Mouse (Mus musculus) cerebellum, postnatal 14 days (tissue): ENCODE results near the gene Trmt10a.

Experiments used
- DNase-seq, 2 experiments: peaks; one replicate each; pipeline ENCODE4 v3.0.0; 2021; ENCODE audit warnings: mixed read lengths in 2 of 2

The Trmt10a gene

GRCm38 (mm10) chr3:138143315-138144059 lies at the start of gene Trmt10a:
TSS of gene Trmt10a (plus strand) at chr3:138143448.
- DNase-seq, result peak; percentile 99

DNA sequence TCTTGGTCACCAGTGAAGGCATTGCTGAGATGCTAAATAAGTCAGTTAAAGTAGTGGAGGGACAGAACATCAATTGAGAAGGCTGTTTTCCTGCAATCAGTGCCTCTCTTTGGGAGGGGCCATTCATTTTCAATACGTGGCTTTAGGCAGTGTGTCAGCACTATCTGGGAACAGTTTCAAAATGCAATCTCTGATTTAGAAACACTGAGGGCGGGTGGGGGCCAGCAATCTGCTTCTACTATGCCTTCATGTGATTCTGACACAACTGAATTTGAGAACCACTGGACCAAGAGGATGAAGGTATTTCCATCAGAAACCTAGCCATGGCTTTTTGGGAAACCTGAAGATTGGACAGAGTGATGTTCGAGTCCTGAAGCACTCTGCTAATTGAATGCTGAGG lies 47.9 kb upstream of the Trmt10a start:
- peak in 1 of 2 experiments; percentile 22 for DNase-seq

GRCm38 (mm10) chr3:138095718-138096117 lies 47.5 kb upstream of the Trmt10a start:
- DNase-seq, result peak; percentile 47 to 48

- DNase-seq, result no peak
Observed at GRCm38 (mm10) chr3:138096263-138097028, 46.8 kb upstream of the Trmt10a start.

DNA sequence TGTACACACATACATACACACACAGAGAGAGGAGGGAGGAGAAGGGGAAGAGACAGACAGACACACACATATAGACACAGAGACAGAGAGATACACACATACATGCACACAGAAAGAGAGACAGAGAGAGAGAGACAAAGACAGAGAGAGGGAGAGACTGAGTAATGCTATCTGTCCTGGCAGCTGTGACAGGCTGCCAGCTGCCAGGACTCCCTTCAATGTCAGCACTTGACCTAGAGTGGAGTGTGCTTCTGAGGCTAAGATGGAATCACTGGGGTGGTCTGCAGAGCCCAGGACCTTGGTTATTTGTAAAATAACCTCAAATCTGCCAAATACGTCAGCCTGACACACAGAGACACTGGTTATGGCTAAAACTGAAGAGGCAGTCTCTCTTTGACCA lies 45.5 kb upstream of the Trmt10a start:
- no peak for DNase-seq

- DNase-seq, result no peak
Observed at GRCm38 (mm10) chr3:138101936-138102335, 41.3 kb upstream of the Trmt10a start.

DNA sequence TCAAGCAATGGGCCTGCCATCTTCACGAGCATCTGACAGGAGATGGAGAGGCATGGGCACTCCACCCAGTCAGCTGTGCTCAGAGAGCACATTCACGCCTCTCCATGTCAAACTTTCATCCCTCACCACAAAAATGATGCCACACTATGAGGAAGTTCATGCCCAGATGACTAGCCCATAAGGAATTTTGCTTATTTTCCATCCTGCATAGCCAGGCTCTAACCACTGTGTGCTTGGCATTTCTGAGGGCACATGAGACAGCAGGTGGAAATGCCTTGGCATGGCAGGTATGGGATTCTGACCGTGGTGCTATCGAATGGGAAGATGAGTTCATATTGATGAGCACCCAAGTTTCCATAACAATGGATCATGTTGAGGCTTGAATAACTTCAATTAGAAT lies 39.6 kb upstream of the Trmt10a start:
- no peak for DNase-seq

DNA sequence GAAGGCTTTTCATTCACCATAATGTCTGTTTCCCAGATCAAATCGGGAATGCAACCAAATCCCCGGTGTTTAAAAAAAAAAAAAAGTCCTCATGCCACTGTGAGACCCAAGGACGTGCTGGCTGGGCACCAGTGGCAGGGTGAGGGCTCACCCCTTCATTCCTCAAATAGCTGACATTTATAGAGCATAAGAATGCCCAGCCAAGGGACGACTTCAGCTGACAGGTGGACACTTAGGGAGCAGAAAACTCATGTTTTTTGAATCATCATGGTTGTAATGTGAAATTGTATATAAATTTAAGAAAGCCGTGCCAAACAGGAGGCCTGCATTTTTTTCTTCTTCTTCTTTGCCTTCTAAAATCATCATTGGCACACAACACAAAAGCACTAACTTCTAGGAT lies 38.2 kb upstream of the Trmt10a start:
- no peak for DNase-seq

- no peak for DNase-seq
Observed at GRCm38 (mm10) chr3:138106887-138107286, 36.4 kb upstream of the Trmt10a start.

- DNase-seq, result no peak
Observed at GRCm38 (mm10) chr3:138110910-138111782, 32.1 kb upstream of the Trmt10a start.

DNA sequence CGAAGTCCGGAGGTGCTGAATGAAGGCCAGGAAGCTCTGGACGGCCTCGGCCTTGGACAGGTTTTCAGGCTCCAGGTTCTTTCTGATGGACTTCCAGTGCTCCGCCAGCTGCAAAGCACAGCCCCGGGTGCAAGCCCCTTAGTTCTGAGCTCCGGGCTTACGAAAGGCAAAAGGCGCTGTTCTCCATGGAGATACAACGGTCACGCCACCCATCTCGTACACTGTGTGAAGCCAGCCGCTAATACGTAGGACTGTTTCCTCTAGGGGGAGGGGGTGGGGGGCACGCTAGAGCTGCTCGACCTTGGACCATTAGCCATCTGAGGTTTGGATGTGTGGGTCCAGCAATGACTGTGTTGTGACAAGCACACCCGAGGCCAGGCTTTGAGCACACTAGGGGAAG lies 29.1 kb upstream of the Trmt10a start:
- no peak for DNase-seq

DNA sequence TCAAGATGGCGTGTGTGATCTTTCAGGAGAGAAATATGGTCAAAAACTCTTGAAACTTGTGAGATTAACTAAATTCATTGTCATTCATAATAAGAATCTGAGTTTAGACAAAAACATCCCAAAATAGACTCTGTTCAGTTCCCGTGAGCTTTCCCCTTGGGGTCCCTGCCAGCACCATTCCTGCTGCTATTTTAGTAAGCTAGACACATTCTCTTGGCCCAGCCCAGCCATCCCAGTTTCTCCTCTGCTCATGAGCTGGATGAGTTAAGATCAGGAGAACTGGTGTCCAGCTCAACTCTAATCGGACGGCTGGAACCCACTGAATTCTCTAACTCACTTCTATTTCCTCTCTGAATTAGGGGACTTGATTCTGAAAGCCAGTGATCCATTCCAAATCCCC lies 26.4 kb upstream of the Trmt10a start:
- DNase-seq, result no peak

GRCm38 (mm10) chr3:138118392-138118791 lies 24.9 kb upstream of the Trmt10a start:
- no peak for DNase-seq

DNA sequence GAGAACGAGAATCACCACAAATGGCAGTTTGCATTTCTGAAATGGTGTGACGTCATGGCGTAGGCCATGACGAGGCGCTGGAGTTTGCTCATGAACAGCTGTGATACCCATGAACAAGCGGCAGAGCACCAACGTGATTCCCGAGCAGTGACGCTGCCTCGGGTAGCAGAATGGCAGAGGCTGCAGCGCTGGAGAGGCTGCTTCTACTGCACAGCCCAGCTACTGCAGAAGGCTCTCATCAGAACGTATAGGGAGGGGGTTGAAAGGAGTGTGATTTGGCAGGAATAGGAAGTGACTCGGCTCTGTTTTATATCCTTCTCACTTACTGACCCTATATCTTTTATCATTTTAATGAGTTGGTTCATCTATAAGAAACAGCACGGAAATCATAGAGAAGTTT lies 24.4 kb upstream of the Trmt10a start:
- DNase-seq, result no peak

- DNase-seq, result no peak
Observed at GRCm38 (mm10) chr3:138119444-138120105, 23.7 kb upstream of the Trmt10a start.

DNA sequence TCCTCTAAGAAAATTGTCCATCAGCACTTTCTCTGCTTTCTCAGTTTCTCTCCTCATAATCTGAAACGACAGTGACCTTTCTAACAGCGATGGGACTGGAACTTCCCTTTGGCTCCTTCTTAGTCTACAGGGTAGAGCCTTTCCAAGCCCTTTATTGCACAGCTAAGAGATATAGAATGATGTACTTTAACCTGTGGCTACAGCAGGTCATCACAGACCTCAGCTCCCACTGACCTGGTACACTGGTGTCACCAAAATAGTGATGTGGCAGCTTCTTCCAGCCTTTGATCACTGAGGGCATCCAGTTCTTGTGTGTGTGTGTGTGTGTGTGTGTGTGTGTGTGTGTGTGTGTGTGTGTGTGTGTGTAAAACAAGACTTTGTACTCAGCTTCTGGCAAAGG lies 21.8 kb upstream of the Trmt10a start:
- DNase-seq, result no peak

GRCm38 (mm10) chr3:138123842-138124241 lies 19.4 kb upstream of the Trmt10a start:
- DNase-seq, result no peak

GRCm38 (mm10) chr3:138129110-138129509 lies 14.1 kb upstream of the Trmt10a start:
- DNase-seq, result no peak

DNA sequence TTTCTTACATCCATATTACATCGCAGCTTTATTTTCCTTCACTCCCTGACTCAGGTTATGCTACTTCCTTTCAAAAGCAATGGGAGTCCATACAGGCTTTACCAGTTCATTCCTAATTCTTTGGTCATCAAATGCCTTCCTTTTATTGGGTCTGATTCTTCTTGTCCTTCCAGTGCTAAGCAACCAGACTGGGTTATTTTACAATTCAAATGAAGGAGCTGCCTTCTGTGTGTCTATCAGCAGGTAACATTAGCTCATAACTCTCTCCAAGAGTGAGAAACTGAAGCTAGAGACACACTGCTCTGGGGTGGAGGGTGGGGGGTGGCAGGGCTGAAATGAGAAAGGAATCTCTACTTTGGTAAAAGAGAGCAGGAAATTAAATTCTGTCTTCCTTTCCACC lies 12.6 kb upstream of the Trmt10a start:
- no peak for DNase-seq

- no peak for DNase-seq
Observed at GRCm38 (mm10) chr3:138131168-138131567, 12.1 kb upstream of the Trmt10a start.

DNA sequence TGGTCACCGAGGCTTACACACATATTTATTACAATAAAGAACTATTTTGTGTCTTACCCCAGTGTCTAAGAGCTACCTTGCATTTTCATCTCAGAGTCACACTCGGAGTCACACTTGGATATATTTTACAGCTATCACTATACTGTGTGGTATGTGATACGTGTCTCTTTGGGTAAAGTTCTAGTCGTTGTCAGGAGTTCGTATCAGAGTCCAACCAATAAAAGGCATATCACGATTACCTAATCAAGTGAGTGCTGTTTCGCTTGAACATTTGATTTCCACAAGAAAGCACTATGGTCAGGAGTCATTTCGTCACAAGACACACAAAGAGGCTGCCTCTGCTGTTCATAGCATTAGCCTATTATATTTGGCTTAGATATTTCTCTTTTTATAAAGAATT lies 9.8 kb upstream of the Trmt10a start:
- no peak for DNase-seq

- no peak for DNase-seq
Observed at GRCm38 (mm10) chr3:138133916-138134315, 9.3 kb upstream of the Trmt10a start.

- DNase-seq, result no peak
Observed at GRCm38 (mm10) chr3:138134528-138134927, 8.7 kb upstream of the Trmt10a start.
